7 mouse cellular contexts compared by ENCODE assay signal in the genomic region with DNA sequence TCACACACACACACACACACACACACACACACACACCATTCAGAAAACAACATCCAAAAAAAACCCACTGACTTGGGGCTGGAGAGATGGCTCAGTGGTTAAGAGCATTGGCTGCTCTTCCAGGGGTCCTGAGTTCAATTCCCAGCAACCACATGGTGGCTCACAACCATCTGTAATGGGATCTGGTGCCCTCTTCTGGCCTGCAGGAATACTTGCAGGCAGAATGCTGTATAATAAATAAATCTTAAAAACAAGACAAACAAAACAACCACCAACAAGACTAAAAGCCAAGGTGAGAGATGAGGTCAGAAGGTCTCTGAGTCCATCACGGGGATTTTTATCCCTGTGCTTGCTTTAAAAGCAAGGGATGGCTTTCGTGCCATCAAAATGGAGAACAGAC.
A peak's percentile ranks its signal among the peaks of the same experiment; 100 is the strongest.
DNase-seq lines count a peak whose midpoint lies in the region; ATAC-seq and TF ChIP-seq lines count a peak whose summit lies in the region.
"Not testable (repeated sequence)": the region's sequence is repeated elsewhere in the genome, so short reads cannot be mapped to it uniquely, and the experiment has no call there.

No protein-coding gene starts in this region.

- H3K4me1 ChIP-seq in E14TG2a.4 (replicated peaks; ENCODE audit: low read depth, low read length), result peaks cover 55% of the 10 kb centered on the region
- not testable (repeated sequence) for H3K4me1 ChIP-seq in kidney, postnatal 0 days (replicated peaks; ENCODE audit: insufficient read depth, low read length); liver, postnatal 0 days (ENCODE audit: insufficient read depth)
- H3K4me1 ChIP-seq in limb, embryonic 12.5 days (replicated peaks), result peaks cover 35% of the 10 kb centered on the region

- CTCF ChIA-PET in Patski (lab: Charles Lee), result interaction anchor here (0.7 to 1.7 kb wide), 7 partner anchors 9 to 202 kb away, joined by 3 to 6 read pairs (median 3); no protein-coding TSS in a partner anchor

- H3K4me3 ChIP-seq in E14TG2a.4 (replicated peaks; ENCODE audit: low read length); gastrocnemius, adult 2 months; kidney, postnatal 0 days (replicated peaks; ENCODE audit: low read depth, low read length); limb, embryonic 12.5 days (replicated peaks); liver, postnatal 0 days (ENCODE audit: low read depth, low read length); myocyte: not testable (repeated sequence)

- intact Hi-C loops in gastrocnemius, adult 2 months (cut with DNase I), result not testable (repeated sequence)

- not testable (repeated sequence) for H3ac ChIP-seq in myocyte (ENCODE audit: control insufficient read depth, insufficient read length)

- not testable (repeated sequence) for TF ChIP-seq POLR2A in myocyte (IDR thresholded peaks at IDR 0.05; ENCODE audit: insufficient read length, low read depth)

- 80% methylated on average over 2 of the region's 2 CpGs for WGBS in kidney, postnatal 0 days
- 80% methylated on average over 2 of the region's 2 CpGs for WGBS in limb, embryonic 12.5 days
- WGBS in liver, postnatal 0 days (ENCODE audit: insufficient replicate concordance), result 74% methylated on average over 2 of the region's 2 CpGs

- TF ChIP-seq EP300 in liver, postnatal 0 days (IDR thresholded peaks at IDR 0.05; ENCODE audit: low read depth), result not testable (repeated sequence)

- not testable (repeated sequence) for H3K36me3 ChIP-seq in E14TG2a.4 (ENCODE audit: insufficient read depth, low read length); kidney, postnatal 0 days (ENCODE audit: insufficient read depth, low read length); limb, embryonic 12.5 days; liver, postnatal 0 days (replicated peaks; ENCODE audit: insufficient read depth, low read length); myocyte (ENCODE audit: control insufficient read depth, insufficient read depth)

- ATAC-seq in Patski; kidney, postnatal 0 days (replicated peaks; ENCODE audit: low FRiP score, low read depth); limb, embryonic 12.5 days (ENCODE audit: insufficient number of reproducible peaks, insufficient read depth, low FRiP score, low TSS enrichment, low read depth); liver, postnatal 0 days: not testable (repeated sequence)

- in situ Hi-C loops in Patski (cut with MboI; ENCODE audit: low pct_unique_long_range_greater_than_20kb), result loop anchor here (25.0 kb wide), 1 partner anchor 1481 kb away; no protein-coding TSS in a partner anchor

- H3K9me3 ChIP-seq in E14TG2a.4 (ENCODE audit: low read length); kidney, postnatal 0 days (replicated peaks; ENCODE audit: low read length); limb, embryonic 12.5 days; liver, postnatal 0 days (ENCODE audit: low read length): not testable (repeated sequence)

- not testable (repeated sequence) for H3K27ac ChIP-seq in gastrocnemius, adult 2 months; kidney, postnatal 0 days; liver, postnatal 0 days (ENCODE audit: low read depth)
- H3K27ac ChIP-seq in limb, embryonic 12.5 days, result peak overlapping the region; percentile 73

- TF ChIP-seq CTCF in E14TG2a.4 (conservative IDR thresholded peaks at IDR 0.05; ENCODE audit: low read length), result peak; percentile 35
- peak; percentile 58 for TF ChIP-seq CTCF in Patski (IDR thresholded peaks at IDR 0.05)
- TF ChIP-seq CTCF in gastrocnemius, adult 2 months (IDR thresholded peaks at IDR 0.05), result peak; percentile 18; the same call in 1 of the 2 replicates
- TF ChIP-seq CTCF in kidney, postnatal 0 days (IDR thresholded peaks at IDR 0.05; ENCODE audit: low read depth), result peak; percentile 39
- TF ChIP-seq CTCF in liver, postnatal 0 days (IDR thresholded peaks at IDR 0.05; ENCODE audit: low read depth), result peak; percentile 21; the same call in 1 of the 2 replicates

- POLR2A ChIA-PET in Patski (lab: Charles Lee), result not testable (repeated sequence)

- H3K9ac ChIP-seq in kidney, postnatal 0 days (ENCODE audit: low read depth, low read length); limb, embryonic 12.5 days (replicated peaks); liver, postnatal 0 days (replicated peaks): not testable (repeated sequence)

- H3K27me3 ChIP-seq in E14TG2a.4 (ENCODE audit: insufficient read depth, low read length); Patski; kidney, postnatal 0 days (ENCODE audit: insufficient read depth, low read length); limb, embryonic 12.5 days; liver, postnatal 0 days (ENCODE audit: insufficient read depth, low read length); myocyte (ENCODE audit: control insufficient read depth, insufficient read depth, insufficient read length): not testable (repeated sequence)

- not testable (repeated sequence) for H3K4me2 ChIP-seq in kidney, postnatal 0 days (ENCODE audit: low read length); limb, embryonic 12.5 days; liver, postnatal 0 days (ENCODE audit: low read depth, low read length)
- peak overlapping the region; percentile 57 for H3K4me2 ChIP-seq in myocyte (ENCODE audit: low read depth)

- DNase-seq in Patski (ENCODE audit: low read depth, low spot score); gastrocnemius, adult 2 months; kidney, postnatal 0 days (ENCODE audit: low spot score); liver, postnatal 0 days: not testable (repeated sequence)

- not testable (repeated sequence) for H3K79me2 ChIP-seq in myocyte (ENCODE audit: control insufficient read depth, insufficient read depth)
